Comparison of ENCODE assay signal across 22 mouse cellular contexts in genomic region chr15:64512615-64513014, GRCm38 (mm10).
DNase-seq lines count a peak whose midpoint lies in the region; ATAC-seq and TF ChIP-seq lines count a peak whose summit lies in the region.
"Had no signal": no experiment of that assay in that cellular context is flagged by ENCODE, and none has a peak within 500 bp of the region (broad histone marks: within the 10 kb centered on the region; RNA-seq: fewer than 3 reads in every experiment).

No protein-coding gene starts in this region.

- H3K36me3 ChIP-seq in liver, embryonic 12.5 days, result no peaks in the 10 kb centered on the region
- no peaks in the 10 kb centered on the region for H3K36me3 ChIP-seq in hindbrain, postnatal 0 days (ENCODE audit: insufficient read depth, low read length)
- H3K36me3 ChIP-seq: G1E had no signal

- H3K27ac ChIP-seq in liver, embryonic 12.5 days, result no peak overlapping the region
- no peak overlapping the region for H3K27ac ChIP-seq in hindbrain, postnatal 0 days

- H3K4me3 ChIP-seq in liver, embryonic 12.5 days, result no peak overlapping the region
- H3K4me3 ChIP-seq in hindbrain, postnatal 0 days (ENCODE audit: low read length), result no peak overlapping the region

- 0 out of 2 replicates have a peak, but pooled peaks have one; percentile 25 for ATAC-seq in common myeloid progenitor, adult 5-6 weeks (replicated peaks; ENCODE audit: low read depth, poor library complexity, severe bottlenecking)
- ATAC-seq in granulocyte monocyte progenitor cell, adult 5-6 weeks (replicated peaks; ENCODE audit: poor library complexity, severe bottlenecking), result peak; percentile 53
- peak; percentile 63 for ATAC-seq in megakaryocyte, adult 5-6 weeks (ENCODE audit: poor library complexity, severe bottlenecking)
- peak; percentile 37; the same call in 1 of the 2 replicates for ATAC-seq in megakaryocyte progenitor cell, adult 5-6 weeks (replicated peaks; ENCODE audit: poor library complexity)
- ATAC-seq in liver, embryonic 12.5 days, result no peak
- ATAC-seq in hindbrain, postnatal 0 days, result no peak
- ATAC-seq: activated CD4-positive, CD25-positive, alpha-beta regulatory T cell, adult 4 months; CD4-positive, CD25-positive, alpha-beta regulatory T cell, adult 4 months; Patski had no signal

- H3K4me1 ChIP-seq in liver, embryonic 12.5 days, result no peaks in the 10 kb centered on the region
- H3K4me1 ChIP-seq in hindbrain, postnatal 0 days (ENCODE audit: insufficient read depth, low read length), result no peaks in the 10 kb centered on the region

- DNase-seq in gastrocnemius, postnatal 36 days, result no peak
- no peak for DNase-seq in embryo, embryonic 11 days
- DNase-seq in hindbrain, postnatal 0 days (ENCODE audit: low spot score), result no peak
- DNase-seq: adrenal gland, adult 2 months; adrenal gland, adult 8-10 months; adrenal gland, postnatal 10 days; adrenal gland, postnatal 14 days; adrenal gland, postnatal 25 days; adrenal gland, postnatal 36 days; B cell, adult 2 months; cerebellum, adult 11 months; cerebellum, adult 11-12 months had no signal

- intact Hi-C loops in gastrocnemius, postnatal 36 days (cut with DNase I), result no loop called here

- H3K9me3 ChIP-seq in liver, embryonic 12.5 days (replicated peaks), result no peaks in the 10 kb centered on the region
- H3K9me3 ChIP-seq in hindbrain, postnatal 0 days (ENCODE audit: low read length), result no peaks in the 10 kb centered on the region
- H3K9me3 ChIP-seq: G1E had no signal

- no peaks in the 10 kb centered on the region for H3K27me3 ChIP-seq in liver, embryonic 12.5 days (replicated peaks)
- H3K27me3 ChIP-seq in hindbrain, postnatal 0 days (ENCODE audit: insufficient read depth, low read length), result no peaks in the 10 kb centered on the region
- H3K27me3 ChIP-seq: CH12.LX, Patski had no signal

- H3K4me2 ChIP-seq in liver, embryonic 12.5 days, result no peak overlapping the region
- H3K4me2 ChIP-seq in hindbrain, postnatal 0 days (ENCODE audit: low read depth, low read length), result no peak overlapping the region

- TF ChIP-seq CTCF in hindbrain, postnatal 0 days (IDR thresholded peaks at IDR 0.05; ENCODE audit: low read depth), result no peak

- 53% methylated on average over 3 of the region's 3 CpGs for WGBS in liver, embryonic 12.5 days (ENCODE audit: insufficient replicate concordance)
- WGBS in hindbrain, postnatal 0 days, result 94% methylated on average over 3 of the region's 3 CpGs

- no peak overlapping the region for H3K9ac ChIP-seq in liver, embryonic 12.5 days
- no peak overlapping the region for H3K9ac ChIP-seq in hindbrain, postnatal 0 days (replicated peaks; ENCODE audit: low read length)

Comparison
In these comparisons a context has a peak if more than half of its experiments do, and no peak if none do; other contexts are left out.
1. ATAC-seq: peak in common myeloid progenitor, adult 5-6 weeks (single experiment), granulocyte monocyte progenitor cell, adult 5-6 weeks (single experiment), megakaryocyte, adult 5-6 weeks (single experiment) and megakaryocyte progenitor cell, adult 5-6 weeks (single experiment); none in liver, embryonic 12.5 days (single experiment) and hindbrain, postnatal 0 days (single experiment).